Mouse (Mus musculus): Measurements from ENCODE around the gene Psmb10.
"Not testable (repeated sequence)": the region's sequence is repeated elsewhere in the genome, so short reads cannot be mapped to it uniquely, and the experiment has no call there.

Gene Psmb10

DNA sequence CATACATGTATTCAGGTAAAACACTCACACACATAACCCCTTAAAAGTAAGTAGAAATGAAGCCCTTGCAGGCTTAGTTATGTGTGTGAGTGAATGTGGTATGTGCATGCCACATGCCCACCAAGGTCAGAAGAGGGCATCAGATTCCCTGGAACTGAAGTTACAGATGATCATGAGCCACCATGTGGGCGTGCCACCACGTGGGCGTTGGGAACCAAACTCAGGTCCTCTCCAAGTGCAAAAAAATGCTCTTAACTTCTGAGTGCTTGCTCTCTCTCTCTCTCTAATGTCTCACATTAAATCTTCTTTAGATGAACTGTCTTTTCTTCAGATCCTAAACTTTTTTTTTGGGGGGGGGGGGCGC is at the start of gene Psmb10:
Gene Psmb10 (minus strand): TSS at position 139 of the 364 bp plus-strand sequence.
- no peak for DNase-seq (ENCODE audit: low read depth)

DNA sequence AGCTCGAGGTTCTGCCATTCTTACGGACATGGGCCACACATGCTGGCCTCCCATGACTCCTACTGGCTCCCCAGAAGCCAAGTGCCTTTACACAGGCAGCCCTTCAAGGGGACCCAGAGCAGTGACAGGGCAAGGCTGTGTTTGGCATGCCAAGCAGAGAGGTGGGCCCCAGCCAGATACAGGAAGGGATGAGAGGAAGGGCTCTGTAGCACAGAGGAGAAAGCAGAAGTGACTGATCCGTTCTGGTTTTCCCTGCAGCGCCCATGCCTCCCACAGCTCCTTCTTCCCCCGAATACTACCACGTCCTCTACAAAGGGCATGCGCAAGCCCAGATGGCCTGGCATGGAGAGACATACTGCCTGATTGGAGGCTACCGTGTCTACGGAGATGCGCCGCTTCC is 45.2 kb upstream of the Psmb10 start:
- not testable (repeated sequence) for DNase-seq (ENCODE audit: low read depth)

- DNase-seq (ENCODE audit: low read depth), result no peak
Measured at GRCm38 (mm10) chr8:105981146-105981545, 42.9 kb upstream of the Psmb10 start.

- DNase-seq (ENCODE audit: low read depth), result no peak
Measured at GRCm38 (mm10) chr8:105979325-105979724, 41.1 kb upstream of the Psmb10 start, which contains the start of gene Dpep3. TSS of gene Dpep3 (minus strand) at chr8:105979429.

DNA sequence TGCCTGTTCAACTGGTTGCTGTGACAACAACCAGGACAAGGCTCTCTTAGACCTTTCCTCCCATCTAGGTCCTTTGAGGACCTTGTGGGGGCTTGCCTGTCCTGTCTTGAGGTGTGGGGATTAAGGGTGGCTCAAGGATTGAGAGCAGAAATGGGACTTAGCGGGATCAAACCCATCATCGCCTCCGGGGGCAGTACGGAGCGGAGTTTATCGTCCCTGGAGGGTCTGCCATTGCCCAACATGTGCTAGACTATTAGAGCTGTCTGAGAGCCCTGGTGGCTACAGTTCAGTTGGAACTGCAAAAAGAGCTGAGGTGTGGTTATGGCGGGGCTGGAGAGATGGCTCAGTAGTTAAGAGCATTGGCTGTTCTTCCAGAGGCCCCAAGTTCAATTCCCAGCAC is 37.1 kb upstream of the Psmb10 start:
- no peak for DNase-seq (ENCODE audit: low read depth)

DNA sequence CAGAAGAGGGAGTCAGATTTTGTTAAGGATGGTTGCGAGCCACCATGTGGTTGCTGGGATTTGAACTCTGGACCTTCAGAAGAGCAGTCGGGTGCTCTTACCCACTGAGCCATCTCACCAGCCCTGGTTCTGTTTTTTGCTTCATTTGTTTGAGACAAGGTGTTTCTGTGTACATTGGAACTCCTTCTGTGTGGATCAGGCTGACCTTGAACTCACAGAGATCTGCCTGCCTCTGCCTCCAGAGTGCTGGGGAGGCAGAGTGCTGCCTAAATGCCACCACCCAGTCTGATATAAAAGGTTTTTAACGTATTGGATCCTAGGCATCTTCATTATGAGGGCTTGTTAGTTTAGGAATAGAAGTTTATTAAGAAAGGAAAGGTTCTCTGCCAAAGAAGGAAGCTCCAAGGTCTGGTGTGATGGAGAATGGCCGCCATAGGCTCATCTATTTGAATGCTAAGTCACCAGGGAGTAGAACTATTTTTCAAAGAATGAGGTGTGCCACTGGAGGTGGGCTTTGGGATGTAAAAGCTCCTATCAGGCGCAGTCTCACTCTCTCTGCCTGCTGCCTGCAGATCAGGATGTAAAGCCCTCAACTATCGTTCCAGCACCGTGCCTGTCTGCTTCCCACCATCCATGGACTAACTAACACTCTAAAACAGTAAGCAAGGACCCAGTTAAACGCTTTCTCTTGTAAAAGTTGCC is 32.9 kb upstream of the Psmb10 start:
- DNase-seq (ENCODE audit: low read depth), result no peak

- DNase-seq (ENCODE audit: low read depth), result no peak
Measured at GRCm38 (mm10) chr8:105969367-105969766, 31.1 kb upstream of the Psmb10 start.

DNA sequence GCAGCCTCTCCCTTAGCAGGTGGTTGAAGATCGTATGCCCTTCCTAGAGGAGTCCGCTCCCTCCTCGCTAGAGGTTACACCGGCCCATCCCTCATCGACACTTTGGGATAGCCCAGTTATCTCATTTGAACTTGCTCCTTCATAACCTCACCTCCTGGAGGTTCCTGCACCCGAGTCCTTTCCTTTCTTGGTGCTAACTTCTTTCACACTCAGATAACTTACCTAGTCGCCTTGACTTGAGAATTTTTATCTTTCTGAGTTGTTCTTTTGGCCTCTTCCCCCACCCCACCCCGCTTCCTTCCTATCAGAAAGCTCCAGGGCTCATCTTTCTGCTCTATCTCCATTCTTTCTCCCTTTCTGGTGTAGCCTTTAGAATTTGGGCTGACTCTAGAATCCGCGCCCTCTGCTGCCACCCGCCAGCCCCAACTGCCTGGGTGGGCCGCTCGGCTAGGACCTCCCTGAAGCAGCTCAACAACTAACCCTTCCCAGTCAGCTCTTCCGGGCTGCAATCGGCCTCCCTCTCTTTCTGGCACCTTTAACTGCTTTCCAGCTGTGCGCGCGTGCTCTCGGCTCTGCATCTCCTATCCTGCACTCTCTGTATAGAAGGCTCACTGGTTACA is 28.6 kb upstream of the Psmb10 start:
- no peak for DNase-seq (ENCODE audit: low read depth)

- DNase-seq (ENCODE audit: low read depth), result no peak
Measured at GRCm38 (mm10) chr8:105965905-105966341, 27.7 kb upstream of the Psmb10 start, which contains the start of gene Slc12a4. TSS of gene Slc12a4 (minus strand) at chr8:105966097.

- no peak for DNase-seq (ENCODE audit: low read depth)
Measured at GRCm38 (mm10) chr8:105965266-105965904, 27.1 kb upstream of the Psmb10 start.

- DNase-seq (ENCODE audit: low read depth), result no peak
Measured at GRCm38 (mm10) chr8:105964506-105965265, 26.4 kb upstream of the Psmb10 start.

DNA sequence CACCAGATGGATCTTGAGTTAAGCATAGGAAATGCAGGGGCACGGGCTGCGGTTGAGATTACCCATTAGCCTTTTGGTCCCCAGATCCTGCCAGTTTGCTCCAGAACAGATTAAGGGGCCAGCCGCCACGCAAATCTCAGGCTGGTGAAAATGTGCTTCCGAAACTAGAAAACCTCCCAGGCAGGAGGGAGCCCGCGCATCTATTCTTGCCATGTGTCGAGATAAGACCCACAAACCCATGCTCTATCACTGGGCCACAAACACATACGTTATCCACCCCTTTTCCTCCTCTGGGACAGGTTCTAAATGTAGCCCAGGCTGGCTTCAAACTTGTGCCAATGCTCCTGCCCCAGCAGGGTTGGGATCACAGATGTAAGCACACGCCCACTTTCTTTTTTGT is 23.3 kb upstream of the Psmb10 start:
- DNase-seq (ENCODE audit: low read depth), result no peak

- DNase-seq (ENCODE audit: low read depth), result no peak
Measured at GRCm38 (mm10) chr8:105961101-105961500, 22.9 kb upstream of the Psmb10 start.

GRCm38 (mm10) chr8:105959350-105959749 is 21.1 kb upstream of the Psmb10 start:
- DNase-seq (ENCODE audit: low read depth), result no peak

DNA sequence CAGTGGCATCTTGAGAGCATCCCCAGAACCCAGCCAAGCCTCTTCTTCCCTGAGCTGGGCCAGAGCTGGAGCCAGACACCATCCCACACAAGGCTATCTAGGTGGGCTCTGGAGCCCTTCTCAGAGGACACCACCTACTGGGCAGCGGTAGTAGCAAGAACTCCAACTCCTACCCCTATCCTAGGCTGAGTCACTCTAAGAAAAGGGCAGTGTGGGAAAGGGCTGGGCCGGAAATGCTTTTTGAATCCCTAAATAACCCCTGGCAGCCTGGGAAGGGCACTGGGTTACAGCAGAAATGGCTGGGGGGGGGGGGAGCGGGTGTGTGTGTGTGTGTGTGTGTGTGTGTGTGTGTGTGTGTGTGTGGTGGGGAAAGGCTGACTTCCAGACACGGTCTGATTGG is 19.6 kb upstream of the Psmb10 start:
- peak; percentile 90 for DNase-seq (ENCODE audit: low read depth)

- DNase-seq (ENCODE audit: low read depth), result peak; percentile 99
Measured at GRCm38 (mm10) chr8:105956556-105956955, 18.3 kb upstream of the Psmb10 start.

- DNase-seq (ENCODE audit: low read depth), result peak; percentile 96
Measured at GRCm38 (mm10) chr8:105951057-105951659, 12.9 kb upstream of the Psmb10 start.

GRCm38 (mm10) chr8:105949350-105949749 is 11.1 kb upstream of the Psmb10 start:
- DNase-seq (ENCODE audit: low read depth), result no peak

GRCm38 (mm10) chr8:105943321-105943739 is 5.1 kb upstream of the Psmb10 start, which contains the start of gene Lcat:
TSS of gene Lcat (minus strand) at chr8:105943382.
- DNase-seq (ENCODE audit: low read depth), result no peak

DNA sequence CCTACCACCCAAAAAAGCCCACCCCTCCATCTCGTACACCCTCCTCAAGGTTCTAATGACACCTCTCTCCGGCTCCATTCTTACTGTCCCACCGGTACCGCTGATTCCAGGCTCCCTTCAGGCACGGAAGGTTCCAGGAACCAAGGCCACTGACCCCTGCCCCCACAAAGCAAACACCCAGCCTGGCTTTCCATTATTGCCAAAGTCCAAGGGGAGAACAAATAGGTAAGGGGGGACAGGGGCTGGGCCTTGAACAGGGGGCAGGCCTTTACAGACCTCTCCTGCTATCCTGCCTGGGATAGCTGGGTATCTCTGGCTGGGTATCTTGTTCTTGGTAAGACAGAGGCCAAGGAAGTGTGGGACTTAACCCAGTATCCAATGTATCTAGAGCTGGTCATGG is 4.3 kb upstream of the Psmb10 start:
- DNase-seq (ENCODE audit: low read depth), result no peak

- DNase-seq (ENCODE audit: low read depth), result no peak
Measured at GRCm38 (mm10) chr8:105942026-105942425, 3.8 kb upstream of the Psmb10 start.

Measured in fibroblast of lung, adult 2 months (primary cell).